Mouse (Mus musculus): ENCODE data around the gene Ak6.

DNA sequence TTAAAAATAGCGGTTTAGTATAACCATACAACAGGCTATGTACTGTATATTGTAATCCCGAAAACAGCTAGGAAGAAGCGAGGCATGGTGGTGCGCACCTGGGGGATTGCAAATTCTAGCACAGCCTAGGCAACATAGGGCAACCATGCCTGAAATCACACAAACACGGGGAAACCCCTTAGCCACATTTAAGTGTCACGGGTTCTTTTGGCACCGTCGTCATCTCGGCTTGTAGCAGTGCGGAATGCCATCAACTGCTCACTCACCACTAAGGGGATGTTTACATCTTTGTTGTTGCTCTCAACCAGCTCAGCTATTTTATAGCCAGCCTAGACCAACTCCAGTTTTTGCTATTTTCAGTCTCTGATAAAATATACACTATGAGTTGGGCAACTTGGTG lies 48.1 kb downstream of the Ak6 start:
- TF ChIP-seq CTCF (conservative IDR thresholded peaks at IDR 0.05 in 1 of 2, IDR thresholded peaks at IDR 0.05 in 1 of 2; ENCODE audit: low read depth in 2 of 2, low read length in 2 of 2) (no peak), RAD21 (IDR thresholded peaks at IDR 0.05; ENCODE audit: low read depth, low read length) (no peak)
